Mouse (Mus musculus): ENCODE measurements around the gene Tmco3. TPM values are rescaled to one million over a fixed set of nuclear protein-coding genes. Genes with fewer than 3 reads are reported as not detected.

Tmco3 gene
- total and polyA plus RNA-seq, 2 experiments from 2014 or later, result 31.3 to 33.5 TPM

DNA sequence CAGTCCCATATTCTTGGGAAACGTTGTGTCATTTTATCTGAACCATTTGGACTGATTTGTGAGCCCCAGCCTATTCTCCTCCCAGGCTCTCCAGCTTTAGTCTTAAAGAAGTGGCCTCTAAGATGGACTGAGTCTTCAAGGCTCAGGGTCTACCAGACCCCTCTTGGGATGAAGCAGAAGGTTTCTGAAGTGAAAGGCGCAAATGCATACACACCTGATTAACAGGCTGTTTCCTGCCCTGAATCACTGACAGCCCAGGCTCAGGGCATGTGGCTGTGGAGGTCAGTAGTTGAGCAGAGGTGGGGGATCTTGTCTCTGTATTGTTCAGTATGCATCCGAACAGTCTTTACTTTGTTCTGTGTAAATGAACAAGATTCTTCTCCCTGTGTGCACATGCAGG is 49.7 kb downstream of the Tmco3 start:
- Histone ChIP-seq H3K9ac (replicated peaks; ENCODE audit: low read length) (no peak overlapping the region), H3K9me3 (ENCODE audit: low read length) (no peaks in the 10 kb centered on the region), H3K36me3 (ENCODE audit: insufficient read depth, low read length) (peaks cover 14% of the 10 kb centered on the region; the same call in 1 of the 2 replicates), H3K4me3 (ENCODE audit: low read length) (no peak overlapping the region), H3K27me3 (ENCODE audit: insufficient read depth, low read length) (no peaks in the 10 kb centered on the region), H3K4me2 (ENCODE audit: low read depth, low read length) (peak overlapping the region; percentile 78), H3K4me1 (ENCODE audit: insufficient read depth, low read length) (no peaks in the 10 kb centered on the region), H3K27ac (peak overlapping the region; percentile 83; the same call in 1 of the 2 replicates)
- DNase-seq (ENCODE audit: low spot score) (no peak), ATAC-seq (no peak)
- no peak for TF ChIP-seq CTCF (IDR thresholded peaks at IDR 0.05; ENCODE audit: low read depth)
- 83% methylated on average over 3 of the region's 3 CpGs for WGBS

DNA sequence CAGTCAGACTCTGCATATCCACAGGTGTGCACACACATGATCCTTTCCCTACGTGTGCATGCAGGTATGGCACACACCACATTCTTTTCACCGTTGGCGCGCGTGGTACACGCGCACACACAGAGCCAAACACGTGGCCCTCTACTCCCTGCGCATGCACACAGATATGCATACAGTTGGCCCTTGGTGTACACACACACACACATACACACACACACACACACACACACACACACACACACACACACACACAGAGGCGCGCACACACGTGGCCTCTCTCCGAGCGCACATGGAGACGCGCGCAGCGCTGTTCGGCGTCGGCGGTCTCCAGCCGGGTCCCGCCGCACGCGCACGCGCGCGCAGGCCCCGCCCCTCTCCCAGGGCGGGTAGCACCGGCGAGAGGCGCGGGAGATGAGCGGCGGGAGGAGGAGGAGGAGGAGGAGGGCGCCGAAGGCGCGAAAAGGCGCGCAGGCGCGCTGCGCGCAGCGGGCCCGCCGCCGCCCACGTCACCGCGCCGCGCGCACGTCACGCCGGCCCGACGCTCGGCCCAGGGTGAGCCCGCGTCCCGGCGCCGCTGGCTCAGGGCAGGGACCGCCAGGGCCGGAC is 50.4 kb downstream of the Tmco3 start, which contains the start of gene Tfdp1:
TSS of gene Tfdp1 (plus strand) at position 497 of the 606 bp plus-strand sequence.
- WGBS, result 1% methylated on average over 28 of the region's 72 CpGs
- H3K9ac ChIP-seq (replicated peaks; ENCODE audit: low read length), result peak within 1 kb of the TSS; percentile 95
- H3K27ac ChIP-seq, result peak within 1 kb of the TSS; percentile 83
- no peak for TF ChIP-seq CTCF (IDR thresholded peaks at IDR 0.05; ENCODE audit: low read depth)
- H3K4me2 ChIP-seq (ENCODE audit: low read depth, low read length), result peak within 1 kb of the TSS; percentile 78
- ATAC-seq, result peak; percentile 93
- DNase-seq (ENCODE audit: low spot score), result peak; percentile 95
- no peaks in the 10 kb centered on the region for H3K9me3 ChIP-seq (ENCODE audit: low read length)
- H3K36me3 ChIP-seq (ENCODE audit: insufficient read depth, low read length), result peaks cover 14% of the 10 kb centered on the region; the same call in 1 of the 2 replicates
- no peaks in the 10 kb centered on the region for H3K4me1 ChIP-seq (ENCODE audit: insufficient read depth, low read length)
- no peaks in the 10 kb centered on the region for H3K27me3 ChIP-seq (ENCODE audit: insufficient read depth, low read length)
- peak within 1 kb of the TSS; percentile 84 for H3K4me3 ChIP-seq (ENCODE audit: low read length)

DNA sequence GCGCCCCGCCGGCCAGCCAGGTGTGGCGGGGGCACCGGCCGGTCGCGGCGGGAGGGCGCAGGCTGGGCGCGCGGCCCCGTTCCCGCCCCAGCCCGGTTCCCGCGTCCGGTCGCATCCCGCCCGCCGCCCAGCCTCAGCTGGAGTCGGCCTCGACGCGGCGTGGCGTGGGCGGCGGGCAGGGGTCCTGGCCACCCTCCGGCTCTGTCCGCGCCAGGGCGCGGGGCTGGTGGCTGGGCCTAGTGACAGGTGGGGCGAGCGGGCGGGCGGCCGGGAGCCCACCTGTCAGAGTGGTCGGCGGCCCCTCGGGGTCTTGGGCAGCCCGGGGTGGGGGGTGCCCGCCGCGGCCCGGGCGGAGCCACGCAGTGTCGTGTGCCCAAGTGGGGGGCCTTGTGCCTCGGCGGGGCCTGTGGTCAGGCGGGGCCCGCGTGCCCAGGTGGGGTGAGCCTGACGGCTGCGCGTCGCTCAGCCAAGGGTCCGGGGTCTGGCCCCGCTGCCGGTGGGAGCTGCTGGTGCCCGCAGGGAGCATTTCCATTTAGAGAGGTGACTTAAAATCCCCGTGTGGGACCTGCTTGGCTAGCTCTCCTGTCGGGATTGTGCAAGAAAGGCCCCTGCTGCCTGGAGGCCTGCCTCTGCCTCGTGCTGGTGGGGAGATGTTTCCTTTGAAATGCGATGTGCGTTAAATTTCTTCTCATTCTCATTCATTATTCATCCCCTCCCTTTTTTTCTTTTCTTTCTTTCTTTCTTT is 51.1 kb downstream of the Tmco3 start:
- Histone ChIP-seq H3K4me3 (ENCODE audit: low read length) (peak overlapping the region; percentile 84), H3K36me3 (ENCODE audit: insufficient read depth, low read length) (peaks cover 14% of the 10 kb centered on the region; the same call in 1 of the 2 replicates), H3K4me2 (ENCODE audit: low read depth, low read length) (peak overlapping the region; percentile 78), H3K9ac (replicated peaks; ENCODE audit: low read length) (peak overlapping the region; percentile 95), H3K27me3 (ENCODE audit: insufficient read depth, low read length) (no peaks in the 10 kb centered on the region), H3K4me1 (ENCODE audit: insufficient read depth, low read length) (no peaks in the 10 kb centered on the region), H3K27ac (peak overlapping the region; percentile 83), H3K9me3 (ENCODE audit: low read length) (no peaks in the 10 kb centered on the region)
- ATAC-seq, result peak; percentile 61
- TF ChIP-seq CTCF (IDR thresholded peaks at IDR 0.05; ENCODE audit: low read depth), result no peak
- 1% methylated on average over 54 of the region's 70 CpGs for WGBS
- peak; percentile 33 for DNase-seq (ENCODE audit: low spot score)

DNA sequence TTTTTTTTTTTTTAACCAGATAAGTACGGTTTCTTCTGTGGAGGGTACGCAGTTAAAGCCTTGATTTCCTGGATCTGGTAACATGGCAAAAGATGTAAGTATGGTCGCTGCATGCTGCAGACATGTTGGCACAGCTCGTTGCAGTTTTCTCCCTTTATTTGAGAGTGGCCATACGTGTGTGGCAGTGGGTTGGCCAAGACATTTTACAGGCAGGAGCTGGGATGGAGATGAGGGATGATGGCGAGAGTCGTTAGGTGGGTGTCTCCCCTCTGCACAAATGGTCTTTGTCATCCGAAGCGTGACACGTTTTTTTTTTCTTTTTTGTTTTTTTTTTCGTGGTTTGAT is 51.6 kb downstream of the Tmco3 start:
- Histone ChIP-seq H3K4me1 (ENCODE audit: insufficient read depth, low read length) (no peaks in the 10 kb centered on the region), H3K27me3 (ENCODE audit: insufficient read depth, low read length) (no peaks in the 10 kb centered on the region), H3K9ac (replicated peaks; ENCODE audit: low read length) (peak overlapping the region; percentile 95; the same call in 1 of the 2 replicates), H3K9me3 (ENCODE audit: low read length) (no peaks in the 10 kb centered on the region), H3K36me3 (ENCODE audit: insufficient read depth, low read length) (peaks cover 14% of the 10 kb centered on the region; the same call in 1 of the 2 replicates), H3K4me2 (ENCODE audit: low read depth, low read length) (peak overlapping the region; percentile 78), H3K4me3 (ENCODE audit: low read length) (peak overlapping the region; percentile 84), H3K27ac (peak overlapping the region; percentile 83)
- 6% methylated on average over 11 of the region's 11 CpGs for WGBS
- TF ChIP-seq CTCF (IDR thresholded peaks at IDR 0.05; ENCODE audit: low read depth), result no peak
- ATAC-seq (no peak), DNase-seq (ENCODE audit: low spot score) (peak; percentile 17)

DNA sequence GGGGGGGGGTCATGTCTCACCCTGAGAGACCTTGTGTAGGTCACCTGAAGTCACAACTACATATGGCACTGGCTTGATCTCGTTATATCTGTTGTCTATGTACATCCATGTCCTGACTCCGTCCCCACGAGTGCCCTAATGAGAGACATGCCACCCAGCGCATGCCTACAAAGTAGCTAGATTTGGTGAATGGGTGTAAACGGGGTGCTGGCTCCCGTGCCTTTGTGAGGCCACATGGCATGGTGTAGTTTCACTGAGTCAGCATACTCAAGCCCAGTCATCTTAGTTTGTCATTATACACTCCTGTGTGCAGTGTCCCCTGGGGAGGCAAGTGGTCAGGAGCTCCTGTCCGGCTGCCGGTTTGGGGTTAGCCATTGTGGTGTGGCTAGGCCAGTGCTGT is 52.7 kb downstream of the Tmco3 start:
- H3K36me3 ChIP-seq (ENCODE audit: insufficient read depth, low read length), result peaks cover 18% of the 10 kb centered on the region; the same call in 1 of the 2 replicates
- DNase-seq (ENCODE audit: low spot score), result no peak
- H3K4me2 ChIP-seq (ENCODE audit: low read depth, low read length), result no peak overlapping the region
- no peak for TF ChIP-seq CTCF (IDR thresholded peaks at IDR 0.05; ENCODE audit: low read depth)
- no peak overlapping the region for H3K9ac ChIP-seq (replicated peaks; ENCODE audit: low read length)
- no peak for ATAC-seq
- H3K9me3 ChIP-seq (ENCODE audit: low read length), result no peaks in the 10 kb centered on the region
- no peaks in the 10 kb centered on the region for H3K4me1 ChIP-seq (ENCODE audit: insufficient read depth, low read length)
- no peak overlapping the region for H3K4me3 ChIP-seq (ENCODE audit: low read length)
- no peaks in the 10 kb centered on the region for H3K27me3 ChIP-seq (ENCODE audit: insufficient read depth, low read length)
- 82% methylated on average over 8 of the region's 8 CpGs for WGBS
- H3K27ac ChIP-seq, result no peak overlapping the region

DNA sequence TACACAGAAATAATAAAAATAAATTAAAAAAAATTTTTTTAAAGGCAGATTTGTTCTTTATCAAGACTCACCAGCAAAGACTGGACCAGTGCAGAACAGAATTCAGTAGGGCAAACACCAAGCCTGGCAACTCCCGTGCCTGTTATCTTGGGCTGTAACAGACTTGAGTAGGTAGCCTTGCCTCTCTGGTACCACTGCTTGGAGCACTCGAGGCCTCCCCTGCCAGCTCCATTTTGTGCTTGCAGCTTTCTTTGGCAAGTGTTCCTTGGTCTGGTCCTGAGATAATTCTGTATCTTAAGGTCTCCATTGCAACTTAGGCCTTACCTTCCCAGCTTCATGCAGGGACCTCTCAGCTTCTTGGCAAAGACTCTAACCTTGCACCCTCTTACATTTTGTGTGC is 54.4 kb downstream of the Tmco3 start:
- ATAC-seq, result no peak
- no peaks in the 10 kb centered on the region for H3K27me3 ChIP-seq (ENCODE audit: insufficient read depth, low read length)
- H3K9me3 ChIP-seq (ENCODE audit: low read length), result no peaks in the 10 kb centered on the region
- no peaks in the 10 kb centered on the region for H3K4me1 ChIP-seq (ENCODE audit: insufficient read depth, low read length)
- no peak for DNase-seq (ENCODE audit: low spot score)
- H3K9ac ChIP-seq (replicated peaks; ENCODE audit: low read length), result no peak overlapping the region
- no peak overlapping the region for H3K27ac ChIP-seq
- H3K36me3 ChIP-seq (ENCODE audit: insufficient read depth, low read length), result peaks cover 29% of the 10 kb centered on the region; the same call in 1 of the 2 replicates
- no peak for TF ChIP-seq CTCF (IDR thresholded peaks at IDR 0.05; ENCODE audit: low read depth)
- WGBS, result 86% methylated on average over 2 of the region's 2 CpGs
- H3K4me2 ChIP-seq (ENCODE audit: low read depth, low read length), result no peak overlapping the region
- H3K4me3 ChIP-seq (ENCODE audit: low read length), result no peak overlapping the region

Measured in hindbrain, postnatal 0 days (tissue).